23 mouse cellular contexts compared by ENCODE assay signal in the genomic region with DNA sequence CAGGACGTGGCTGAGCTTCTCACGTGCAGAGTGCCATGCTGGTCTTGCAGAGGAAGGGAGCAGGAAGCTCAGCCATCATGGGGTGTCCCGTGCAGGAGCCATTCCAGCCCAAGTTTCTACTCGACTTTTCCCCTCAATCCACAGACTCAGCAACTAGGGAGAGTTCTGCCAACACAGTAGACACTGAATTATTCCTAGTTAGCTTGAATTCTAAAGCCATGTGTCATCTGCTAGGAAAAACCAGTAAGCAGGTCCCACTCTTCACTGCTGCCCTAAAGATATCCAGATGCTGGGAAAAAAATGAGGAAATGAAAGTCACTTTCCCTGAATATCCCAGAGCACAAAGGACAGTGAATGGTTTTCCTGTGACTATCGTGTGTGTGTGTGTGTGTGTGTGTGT.
"Had no signal": no experiment of that assay in that cellular context is flagged by ENCODE, and none has a peak within 500 bp of the region (broad histone marks: within the 10 kb centered on the region; RNA-seq: fewer than 3 reads in every experiment).

No protein-coding gene starts in this region.

- H3K9me3 ChIP-seq: limb, embryonic 10.5 days; limb, embryonic 13.5 days; liver, embryonic 12.5 days; liver, embryonic 15.5 days; lung, embryonic 15.5 days; midbrain, embryonic 10.5 days; midbrain, embryonic 13.5 days; neural tube, embryonic 13.5 days; stomach, embryonic 15.5 days had no signal

- DNase-seq: kidney, adult 9 months; kidney, postnatal 14 days; layer of hippocampus, adult 9-11 months; liver; lung, adult 18-20 months; lung, postnatal 10 days; lung, postnatal 36 days; retina, postnatal 1 day; right cerebral cortex, postnatal 25 days; spleen, adult 18-20 months; thymus, postnatal 25 days had no signal

- H3K36me3 ChIP-seq: limb, embryonic 10.5 days; limb, embryonic 13.5 days; liver, embryonic 12.5 days; liver, embryonic 15.5 days; lung, embryonic 15.5 days; midbrain, embryonic 10.5 days; midbrain, embryonic 13.5 days; neural tube, embryonic 13.5 days; stomach, embryonic 15.5 days had no signal

- H3K9ac ChIP-seq: limb, embryonic 13.5 days; liver, embryonic 12.5 days; liver, embryonic 15.5 days; lung, embryonic 15.5 days; midbrain, embryonic 13.5 days; neural tube, embryonic 13.5 days; stomach, embryonic 15.5 days had no signal

- H3K27ac ChIP-seq: layer of hippocampus, adult 2 months; limb, embryonic 10.5 days; limb, embryonic 13.5 days; liver, embryonic 12.5 days; liver, embryonic 15.5 days; lung, embryonic 15.5 days; midbrain, embryonic 10.5 days; midbrain, embryonic 13.5 days; neural tube, embryonic 13.5 days; stomach, embryonic 15.5 days had no signal

- H3K4me1 ChIP-seq: limb, embryonic 10.5 days; limb, embryonic 13.5 days; liver, embryonic 12.5 days; liver, embryonic 15.5 days; midbrain, embryonic 10.5 days; midbrain, embryonic 13.5 days; neural tube, embryonic 13.5 days; stomach, embryonic 15.5 days had no signal

- H3K4me2 ChIP-seq: limb, embryonic 13.5 days; liver, embryonic 12.5 days; liver, embryonic 15.5 days; lung, embryonic 15.5 days; midbrain, embryonic 13.5 days; neural tube, embryonic 13.5 days; stomach, embryonic 15.5 days had no signal

- H3K4me3 ChIP-seq: layer of hippocampus, adult 2 months; limb, embryonic 10.5 days; limb, embryonic 13.5 days; liver, embryonic 12.5 days; liver, embryonic 15.5 days; lung, embryonic 15.5 days; midbrain, embryonic 10.5 days; midbrain, embryonic 13.5 days; myocyte; neural tube, embryonic 13.5 days; stomach, embryonic 15.5 days had no signal

- ATAC-seq: liver, embryonic 12.5 days; midbrain, embryonic 13.5 days; midbrain, embryonic 16.5 days had no signal

- H3K27me3 ChIP-seq: limb, embryonic 13.5 days; liver, embryonic 12.5 days; liver, embryonic 15.5 days; lung, embryonic 15.5 days; midbrain, embryonic 13.5 days; neural tube, embryonic 13.5 days; stomach, embryonic 15.5 days had no signal
